Mouse (Mus musculus): ENCODE results near the gene Gm8246. TPM values are rescaled to one million over a fixed set of nuclear protein-coding genes. Genes with fewer than 3 reads are reported as not detected.

Gene Gm8246
- not detected for total RNA-seq (2023)

DNA sequence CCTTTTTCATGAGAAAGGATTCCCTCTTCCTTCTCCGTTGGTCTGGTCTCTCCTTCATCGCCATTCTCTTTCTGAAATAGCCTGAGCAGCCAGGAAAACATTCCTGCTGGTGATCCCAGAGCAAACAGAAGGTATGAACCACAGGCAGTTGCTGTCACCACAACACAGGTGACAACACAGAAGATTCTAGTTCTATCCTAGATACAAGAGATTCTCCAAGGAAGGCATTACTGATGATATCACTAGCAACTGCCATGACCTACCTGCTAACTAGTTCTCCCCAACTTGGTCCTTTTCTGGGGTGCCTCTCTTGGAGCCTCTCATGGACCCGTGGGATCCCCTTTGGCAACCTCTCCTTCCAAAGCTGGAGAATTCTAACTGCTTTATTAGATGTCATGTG lies at the start of gene Gm8246:
TSS of gene Gm8246 (minus strand) at position 101 of the 400 bp plus-strand sequence.

DNA sequence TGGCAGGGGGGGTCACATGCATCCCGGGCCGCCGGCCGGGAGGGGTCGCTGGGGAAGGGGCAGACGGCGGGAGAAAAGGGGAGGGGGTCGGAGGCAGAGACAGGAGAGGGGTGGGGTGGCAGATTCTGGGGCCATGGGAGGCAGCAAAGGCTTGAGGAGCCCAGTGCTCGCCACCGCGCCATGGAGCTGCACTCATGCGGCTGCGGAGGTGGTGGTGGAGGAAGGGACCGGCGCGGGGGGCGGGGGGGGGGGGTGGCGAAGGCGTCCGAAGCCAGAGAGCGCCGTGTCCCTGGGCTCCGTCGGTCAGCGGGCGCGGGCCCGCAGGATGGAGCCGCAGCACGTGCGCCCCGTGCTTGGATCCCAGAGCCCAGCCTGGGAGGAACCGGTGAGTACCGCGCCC lies 23.7 kb upstream of the Gm8246 start, which contains the start of gene Gm3488:
TSS of gene Gm3488 (plus strand) at position 301 of the 400 bp plus-strand sequence.

GRCm38 (mm10) chr14:5483907-5484306 lies 6.3 kb upstream of the Gm8246 start, which contains the start of gene Gm3187:
TSS of gene Gm3187 (plus strand) at chr14:5484207.

DNA sequence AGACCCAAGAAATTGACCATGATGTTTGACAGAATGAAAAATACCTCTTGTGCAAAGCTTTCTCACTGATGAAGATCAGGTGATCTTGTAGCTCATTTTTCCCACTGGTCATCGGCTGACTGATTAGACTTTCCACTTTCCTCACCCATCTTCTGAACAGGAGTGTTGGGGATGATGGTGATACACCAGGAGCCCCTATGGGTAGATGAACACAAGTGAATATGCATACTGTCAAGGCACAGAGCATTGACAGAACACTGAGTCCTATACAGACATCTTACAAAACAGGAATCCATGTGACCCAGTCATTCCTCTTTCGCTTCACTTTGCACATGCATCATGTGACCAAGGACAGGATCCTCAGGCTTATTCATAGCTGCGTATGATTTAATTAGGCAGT lies 22.3 kb downstream of the Gm8246 start, which contains the start of gene Gm3194:
TSS of gene Gm3194 (minus strand) at position 101 of the 400 bp plus-strand sequence.

Other genes with a start within 250 kb of the Gm8246 start
- gene Gm3526, start 217.2 kb downstream of the Gm8246 start, total RNA-seq (2023), result not detected
- not detected for gene Gm3542, start 142.9 kb downstream of the Gm8246 start, total RNA-seq (2023)
- gene Gm3500, start 88.8 kb downstream of the Gm8246 start, total RNA-seq (2023), result not detected
- gene Gm3194, start 22.4 kb downstream of the Gm8246 start, total RNA-seq (2023), result 0.70 TPM
- gene Gm3187, start 6.4 kb upstream of the Gm8246 start, total RNA-seq (2023), result not detected
- gene Gm3488, start 23.8 kb upstream of the Gm8246 start, total RNA-seq (2023), result not detected
- gene Gm3532, start 60.7 kb upstream of the Gm8246 start, total RNA-seq (2023), result not detected
- gene Gm8265, start 155.2 kb upstream of the Gm8246 start, total RNA-seq (2023), result not detected
- not detected for gene Gm9603, start 209.6 kb upstream of the Gm8246 start, total RNA-seq (2023)